Mouse (Mus musculus): ENCODE data around the gene Rassf5. TPM values are rescaled to one million over a fixed set of nuclear protein-coding genes. Genes with fewer than 3 reads are reported as not detected.

Rassf5 gene
- polyA plus RNA-seq (2016; fragmentation: Nextera tagmentation; extraction: Ambion mirVana), result 1.4 and 1.6 TPM in 2 replicates

- 1% methylated on average over 59 of the region's 60 CpGs for WGBS
- H3K9me3 ChIP-seq, result no peaks in the 10 kb centered on the region
- H3K4me3 ChIP-seq, result peak within 1 kb of the TSS; percentile 70
- H3K27ac ChIP-seq, result peak within 1 kb of the TSS; percentile 79
- H3K4me1 ChIP-seq (replicated peaks), result peaks cover 28% of the 10 kb centered on the region
- DNase-seq (ENCODE audit: low spot score), result peak; percentile 67
- H3K27me3 ChIP-seq (ENCODE audit: insufficient read depth, poor library complexity, severe bottlenecking), result peaks cover 87% of the 10 kb centered on the region
- H3K36me3 ChIP-seq, result no peaks in the 10 kb centered on the region
These were observed at the start of gene Rassf5 for GRCm38 (mm10) chr1:131245089-131245856. Rassf5 (minus strand) TSS chr1:131245258.

GRCm38 (mm10) chr1:131293922-131294250 is 48.8 kb upstream of the Rassf5 start:
- Histone ChIP-seq H3K9me3 (no peaks in the 10 kb centered on the region), H3K4me1 (replicated peaks) (no peaks in the 10 kb centered on the region), H3K27ac (no peak overlapping the region), H3K27me3 (ENCODE audit: insufficient read depth, poor library complexity, severe bottlenecking) (no peaks in the 10 kb centered on the region), H3K36me3 (peaks cover 84% of the 10 kb centered on the region), H3K4me3 (no peak overlapping the region)
- no peak for DNase-seq (ENCODE audit: low spot score)
- 96% methylated on average over 2 of the region's 2 CpGs for WGBS

GRCm38 (mm10) chr1:131293221-131293921 is 48.3 kb upstream of the Rassf5 start:
- H3K36me3 ChIP-seq, result peaks cover 82% of the 10 kb centered on the region
- H3K27ac ChIP-seq, result no peak overlapping the region
- WGBS, result 94% methylated on average over 4 of the region's 4 CpGs
- H3K27me3 ChIP-seq (ENCODE audit: insufficient read depth, poor library complexity, severe bottlenecking), result no peaks in the 10 kb centered on the region
- DNase-seq (ENCODE audit: low spot score), result no peak
- H3K4me3 ChIP-seq, result no peak overlapping the region
- no peaks in the 10 kb centered on the region for H3K4me1 ChIP-seq (replicated peaks)
- no peaks in the 10 kb centered on the region for H3K9me3 ChIP-seq

- Histone ChIP-seq H3K4me1 (replicated peaks) (no peaks in the 10 kb centered on the region), H3K4me3 (no peak overlapping the region), H3K27me3 (ENCODE audit: insufficient read depth, poor library complexity, severe bottlenecking) (no peaks in the 10 kb centered on the region), H3K27ac (no peak overlapping the region), H3K36me3 (peaks cover 70% of the 10 kb centered on the region), H3K9me3 (no peaks in the 10 kb centered on the region)
- WGBS, result 58% methylated on average over 2 of the region's 2 CpGs
- peak; percentile 57 for DNase-seq (ENCODE audit: low spot score)
These were observed 45.6 kb upstream of the Rassf5 start for GRCm38 (mm10) chr1:131290648-131291047.

- Histone ChIP-seq H3K4me1 (replicated peaks) (no peaks in the 10 kb centered on the region), H3K9me3 (no peaks in the 10 kb centered on the region), H3K4me3 (no peak overlapping the region), H3K27ac (no peak overlapping the region), H3K27me3 (ENCODE audit: insufficient read depth, poor library complexity, severe bottlenecking) (no peaks in the 10 kb centered on the region), H3K36me3 (peaks cover 54% of the 10 kb centered on the region)
- no peak for DNase-seq (ENCODE audit: low spot score)
- 91% methylated on average over 6 of the region's 6 CpGs for WGBS
These were observed 43.9 kb upstream of the Rassf5 start for GRCm38 (mm10) chr1:131288938-131289337.

DNA sequence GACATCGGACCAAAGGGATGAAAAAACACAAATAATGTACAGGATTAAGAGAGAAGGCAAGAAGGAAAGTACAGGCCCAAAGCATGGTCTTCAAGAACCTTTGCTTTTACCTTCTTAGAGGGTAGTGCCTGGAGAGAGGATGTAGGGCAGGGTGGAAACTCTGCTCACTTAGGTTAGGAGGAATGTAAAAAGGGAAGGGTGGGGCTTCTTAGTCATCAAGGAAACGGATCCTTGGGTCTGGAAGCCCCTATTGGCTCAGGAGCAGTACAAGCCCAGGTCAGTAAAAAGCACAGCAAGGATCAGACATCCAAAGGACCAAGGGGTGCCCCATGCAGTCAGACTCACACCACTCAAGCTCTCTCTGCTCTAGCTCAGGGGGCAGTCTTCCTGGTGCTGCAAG is 42.2 kb upstream of the Rassf5 start:
- 78% methylated on average over 2 of the region's 2 CpGs for WGBS
- DNase-seq (ENCODE audit: low spot score), result no peak
- H3K4me3 ChIP-seq, result no peak overlapping the region
- H3K36me3 ChIP-seq, result peaks cover 41% of the 10 kb centered on the region
- no peaks in the 10 kb centered on the region for H3K27me3 ChIP-seq (ENCODE audit: insufficient read depth, poor library complexity, severe bottlenecking)
- H3K9me3 ChIP-seq, result no peaks in the 10 kb centered on the region
- no peak overlapping the region for H3K27ac ChIP-seq
- no peaks in the 10 kb centered on the region for H3K4me1 ChIP-seq (replicated peaks)

DNA sequence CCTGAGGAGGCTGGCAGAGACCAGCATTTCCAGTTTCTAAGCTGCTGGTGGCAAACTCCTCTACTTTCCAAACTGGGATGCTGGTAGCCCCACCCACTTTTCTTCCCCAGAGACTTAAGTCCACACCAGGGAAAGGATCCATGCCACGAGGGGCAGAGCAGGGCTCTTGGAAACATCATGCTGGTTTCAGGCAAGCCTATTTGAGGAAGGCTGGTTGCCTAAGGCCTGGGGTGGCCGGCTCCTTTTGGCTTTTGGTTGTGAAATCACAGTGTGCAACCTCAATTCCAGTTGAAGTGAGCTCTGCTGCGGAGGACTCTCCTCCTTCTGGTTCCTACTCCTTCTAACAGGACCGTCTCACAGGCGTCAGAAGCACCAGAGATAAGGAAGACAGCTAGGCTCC is 41.7 kb upstream of the Rassf5 start:
- Histone ChIP-seq H3K9me3 (no peaks in the 10 kb centered on the region), H3K4me3 (no peak overlapping the region), H3K27ac (no peak overlapping the region), H3K4me1 (replicated peaks) (no peaks in the 10 kb centered on the region), H3K27me3 (ENCODE audit: insufficient read depth, poor library complexity, severe bottlenecking) (no peaks in the 10 kb centered on the region), H3K36me3 (peaks cover 36% of the 10 kb centered on the region)
- DNase-seq (ENCODE audit: low spot score), result no peak
- WGBS, result 84% methylated on average over 5 of the region's 5 CpGs

DNA sequence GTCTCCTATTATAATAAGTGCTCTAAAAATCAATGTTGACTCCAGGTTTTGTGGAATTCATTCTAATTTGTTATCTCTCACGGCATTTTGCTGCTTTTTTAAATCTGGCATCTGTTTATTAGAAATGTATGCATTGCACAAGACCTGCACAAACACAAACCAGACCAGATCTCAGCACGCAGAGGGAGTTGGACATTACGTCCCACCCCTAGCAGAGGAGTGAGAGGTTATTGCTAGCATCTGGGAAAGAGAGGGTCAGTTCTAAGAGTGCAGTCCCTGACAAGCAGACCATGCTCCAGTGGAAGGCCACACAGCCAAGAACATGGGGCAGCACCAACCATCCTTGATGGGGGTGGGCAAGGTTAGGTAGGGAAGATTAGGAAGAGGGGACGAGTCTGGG is 39.6 kb upstream of the Rassf5 start:
- H3K4me1 ChIP-seq (replicated peaks), result no peaks in the 10 kb centered on the region
- no peak for DNase-seq (ENCODE audit: low spot score)
- no peak overlapping the region for H3K27ac ChIP-seq
- H3K4me3 ChIP-seq, result no peak overlapping the region
- no peaks in the 10 kb centered on the region for H3K9me3 ChIP-seq
- H3K36me3 ChIP-seq, result peaks cover 26% of the 10 kb centered on the region
- WGBS, result 93% methylated on average over 4 of the region's 4 CpGs
- no peaks in the 10 kb centered on the region for H3K27me3 ChIP-seq (ENCODE audit: insufficient read depth, poor library complexity, severe bottlenecking)

DNA sequence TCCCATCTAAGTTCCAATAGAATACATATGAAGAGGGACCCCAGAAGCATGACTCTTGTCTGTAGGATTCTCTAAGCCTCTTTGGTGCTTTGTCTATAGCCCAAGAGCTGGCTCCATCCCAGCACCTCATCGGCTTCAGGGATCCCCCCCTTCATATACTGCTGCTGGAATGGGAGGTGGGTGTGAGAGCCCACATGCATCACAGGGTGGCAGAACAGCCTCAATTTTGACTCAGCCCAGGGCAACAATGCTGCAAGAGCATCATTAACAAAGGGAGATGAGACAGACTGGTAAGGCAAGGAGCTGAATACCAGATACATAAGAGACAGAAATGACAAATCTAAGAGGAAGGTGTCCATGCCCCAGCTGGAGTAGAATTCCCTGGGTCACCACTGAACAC is 39.1 kb upstream of the Rassf5 start:
- WGBS, result 95% methylated on average over 1 of the region's 1 CpGs
- Histone ChIP-seq H3K27me3 (ENCODE audit: insufficient read depth, poor library complexity, severe bottlenecking) (no peaks in the 10 kb centered on the region), H3K4me3 (no peak overlapping the region), H3K27ac (no peak overlapping the region), H3K36me3 (peaks cover 22% of the 10 kb centered on the region), H3K9me3 (no peaks in the 10 kb centered on the region), H3K4me1 (replicated peaks) (peaks cover 2% of the 10 kb centered on the region)
- no peak for DNase-seq (ENCODE audit: low spot score)

- no peaks in the 10 kb centered on the region for H3K27me3 ChIP-seq (ENCODE audit: insufficient read depth, poor library complexity, severe bottlenecking)
- 0 out of 2 replicates have a peak, but pooled peaks cover 6% of the 10 kb centered on the region for H3K36me3 ChIP-seq
- no peak for DNase-seq (ENCODE audit: low spot score)
- WGBS, result 63% methylated on average over 4 of the region's 4 CpGs
- peaks cover 17% of the 10 kb centered on the region for H3K4me1 ChIP-seq (replicated peaks)
- no peak overlapping the region for H3K4me3 ChIP-seq
- no peak overlapping the region for H3K27ac ChIP-seq
- H3K9me3 ChIP-seq, result no peaks in the 10 kb centered on the region
These were observed 36.7 kb upstream of the Rassf5 start for GRCm38 (mm10) chr1:131281731-131282130.

DNA sequence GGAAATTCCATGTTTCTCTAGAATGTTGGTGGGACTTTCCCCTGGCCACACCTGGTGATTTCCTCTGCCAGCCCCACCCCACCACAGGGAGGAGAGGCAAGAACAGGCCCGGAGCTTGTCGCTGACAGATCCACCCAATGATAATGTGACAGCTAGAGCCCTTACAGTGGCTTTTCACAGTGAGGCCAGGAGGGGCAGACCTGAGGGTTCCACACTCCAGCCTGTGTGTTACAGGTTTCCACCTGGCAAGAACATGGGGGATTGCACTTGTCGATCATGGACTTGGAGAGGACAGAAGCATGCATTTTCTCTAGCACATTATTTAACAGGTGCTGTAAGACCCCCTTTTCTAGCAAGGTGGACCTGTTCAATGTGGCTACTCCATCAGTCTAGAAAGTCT is 35.2 kb upstream of the Rassf5 start:
- Histone ChIP-seq H3K4me3 (no peak overlapping the region), H3K4me1 (replicated peaks) (peaks cover 26% of the 10 kb centered on the region), H3K9me3 (no peaks in the 10 kb centered on the region), H3K36me3 (no peaks in the 10 kb centered on the region), H3K27ac (no peak overlapping the region), H3K27me3 (ENCODE audit: insufficient read depth, poor library complexity, severe bottlenecking) (no peaks in the 10 kb centered on the region)
- DNase-seq (ENCODE audit: low spot score), result no peak
- 68% methylated on average over 3 of the region's 3 CpGs for WGBS

DNA sequence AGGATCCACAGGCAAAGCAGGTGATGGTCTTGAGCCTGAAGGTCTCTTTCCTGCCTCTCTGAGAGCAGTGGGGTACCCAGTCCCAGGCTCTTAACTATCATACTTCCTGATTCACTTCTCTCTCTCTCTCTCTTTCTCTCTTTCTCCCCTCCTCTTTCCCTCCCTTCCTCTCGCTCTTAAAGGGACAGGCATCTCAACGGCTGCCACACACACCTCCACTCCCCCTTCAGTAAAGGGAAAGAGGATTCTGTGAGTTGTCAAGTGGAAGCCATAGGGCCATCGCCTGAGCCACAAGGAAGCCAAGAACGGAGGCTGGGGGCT is 34.4 kb upstream of the Rassf5 start, which contains the start of gene Ikbke:
Gene Ikbke (minus strand): TSS at position 151 of the 321 bp plus-strand sequence.
- peaks cover 33% of the 10 kb centered on the region for H3K4me1 ChIP-seq (replicated peaks)
- peak within 1 kb of the TSS; percentile 42 for H3K27ac ChIP-seq
- H3K27me3 ChIP-seq (ENCODE audit: insufficient read depth, poor library complexity, severe bottlenecking), result no peaks in the 10 kb centered on the region
- 54% methylated on average over 4 of the region's 4 CpGs for WGBS
- H3K9me3 ChIP-seq, result no peaks in the 10 kb centered on the region
- DNase-seq (ENCODE audit: low spot score), result no peak
- H3K36me3 ChIP-seq, result no peaks in the 10 kb centered on the region
- peak within 1 kb of the TSS; percentile 24; the same call in 1 of the 2 replicates for H3K4me3 ChIP-seq

Measured in hindbrain, embryonic 10.5 days (tissue).